Mouse (Mus musculus): Measurements from ENCODE around the gene Fgfrl1.
"Not testable (repeated sequence)": the region's sequence is repeated elsewhere in the genome, so short reads cannot be mapped to it uniquely, and the experiment has no call there.

Fgfrl1 gene

DNA sequence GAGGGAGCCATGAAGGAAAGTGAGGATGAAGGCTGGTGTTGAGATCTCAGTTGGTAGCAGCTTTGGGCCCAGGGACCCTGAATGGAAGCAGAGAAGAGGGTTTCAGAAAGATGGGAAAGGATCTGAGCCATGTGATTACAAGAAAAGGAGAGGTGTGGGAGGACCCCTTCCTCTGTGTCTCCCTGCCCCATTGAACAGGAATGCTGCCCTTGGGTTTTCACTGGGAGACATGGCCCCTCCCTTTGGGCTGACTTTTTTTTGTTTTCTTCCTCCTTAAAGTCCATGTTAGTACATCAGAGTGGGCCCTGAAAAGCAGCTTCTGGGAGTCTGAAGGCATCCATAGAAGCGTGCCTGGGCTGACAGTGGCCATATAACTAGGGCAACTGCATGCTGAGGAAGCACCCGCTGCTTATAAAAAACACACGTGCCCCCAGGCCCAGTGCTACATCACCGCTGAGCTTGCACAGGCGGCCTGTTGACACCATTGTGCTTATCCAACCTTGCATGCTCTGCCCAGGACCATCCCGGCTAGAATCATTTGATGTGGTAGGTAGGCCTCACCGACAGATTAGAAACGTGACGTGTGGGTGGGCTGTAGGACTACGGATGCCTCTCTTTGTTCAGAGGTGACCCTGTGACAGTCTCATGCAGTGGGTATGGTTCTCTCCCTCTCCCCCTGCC is 9.3 kb downstream of the Fgfrl1 start:
- DNase-seq, result no peak

DNA sequence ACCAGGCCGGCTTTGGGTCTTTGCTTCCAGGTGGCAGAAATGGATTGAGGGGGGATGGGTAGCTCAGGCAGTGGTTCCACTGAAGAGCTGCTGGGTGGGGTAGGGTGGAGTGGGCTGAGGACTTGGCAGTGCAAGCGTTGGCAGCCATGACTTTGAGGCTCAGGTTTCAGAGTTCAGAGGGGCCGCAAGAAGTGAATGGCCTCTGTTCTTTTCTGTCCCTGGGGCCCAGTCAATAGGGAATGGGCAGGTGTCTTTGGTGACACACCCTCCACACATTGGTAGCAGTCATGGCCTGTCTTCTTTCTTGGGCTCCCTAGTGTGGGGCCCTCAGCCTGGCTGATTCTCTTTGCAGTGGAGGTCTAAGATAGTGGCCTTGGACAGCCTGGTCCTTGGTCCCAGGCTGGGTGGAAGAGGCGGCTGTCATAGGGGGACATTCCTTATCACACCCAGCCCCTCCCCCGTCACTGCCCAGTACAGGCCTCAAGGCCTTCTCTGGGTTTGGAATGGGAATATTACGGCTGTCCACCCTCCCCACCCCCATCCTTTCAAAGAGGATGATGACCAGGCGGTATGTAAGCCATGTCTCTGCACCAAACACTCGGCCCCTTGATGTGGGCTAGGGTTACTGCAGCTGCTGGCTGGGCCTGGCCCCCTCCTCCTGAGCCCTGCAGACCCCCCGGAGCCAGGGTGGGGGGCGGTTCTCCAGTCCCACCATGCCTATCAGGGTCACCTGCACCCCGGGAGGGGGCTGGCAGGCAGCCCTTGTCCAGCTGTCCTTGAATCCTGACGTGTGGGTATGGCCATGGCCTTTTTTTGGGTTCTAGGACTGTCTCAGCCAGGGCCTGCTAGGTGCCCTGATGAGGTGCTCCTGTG is 11.8 kb downstream of the Fgfrl1 start:
- DNase-seq, result no peak

DNA sequence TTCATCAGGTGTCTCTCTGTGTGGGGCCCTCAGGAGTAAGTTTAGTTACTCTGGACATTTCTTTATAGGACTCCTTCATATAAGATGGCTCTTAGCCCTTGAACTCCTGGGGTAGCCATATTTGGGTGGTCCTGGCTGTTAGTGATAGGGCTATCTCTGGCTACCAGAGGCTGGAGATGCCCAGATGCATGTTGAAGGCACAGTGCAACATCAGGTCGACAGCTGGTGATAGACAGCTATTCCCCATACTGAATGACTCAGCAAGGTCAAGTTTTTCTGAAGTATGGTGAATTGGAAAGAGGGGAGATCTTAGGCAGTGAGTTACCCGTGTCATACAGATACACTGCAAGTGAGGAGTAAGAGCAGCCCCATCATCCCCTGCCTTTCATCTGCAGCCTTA is 15.6 kb downstream of the Fgfrl1 start:
- no peak for DNase-seq

DNA sequence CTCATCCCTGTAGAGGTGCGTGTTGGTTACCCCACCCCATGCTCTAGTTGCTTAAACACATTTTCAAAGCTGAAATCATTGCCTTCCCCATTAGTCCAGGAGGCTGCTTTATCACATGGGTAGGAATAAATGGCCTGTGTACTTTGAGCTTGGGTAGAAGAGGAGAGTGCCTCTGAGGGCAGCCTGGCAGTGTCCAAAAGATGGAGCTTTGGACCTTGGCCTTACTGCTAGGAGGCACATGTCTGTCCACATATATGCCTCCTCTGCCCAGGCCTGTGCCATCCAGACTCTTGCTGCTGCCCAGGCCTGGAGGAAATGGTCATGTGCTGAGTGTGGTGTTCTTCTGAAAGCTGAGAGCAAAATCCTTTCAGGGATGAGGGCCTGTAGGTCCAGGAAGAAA is 16.2 kb downstream of the Fgfrl1 start:
- DNase-seq, result no peak

DNA sequence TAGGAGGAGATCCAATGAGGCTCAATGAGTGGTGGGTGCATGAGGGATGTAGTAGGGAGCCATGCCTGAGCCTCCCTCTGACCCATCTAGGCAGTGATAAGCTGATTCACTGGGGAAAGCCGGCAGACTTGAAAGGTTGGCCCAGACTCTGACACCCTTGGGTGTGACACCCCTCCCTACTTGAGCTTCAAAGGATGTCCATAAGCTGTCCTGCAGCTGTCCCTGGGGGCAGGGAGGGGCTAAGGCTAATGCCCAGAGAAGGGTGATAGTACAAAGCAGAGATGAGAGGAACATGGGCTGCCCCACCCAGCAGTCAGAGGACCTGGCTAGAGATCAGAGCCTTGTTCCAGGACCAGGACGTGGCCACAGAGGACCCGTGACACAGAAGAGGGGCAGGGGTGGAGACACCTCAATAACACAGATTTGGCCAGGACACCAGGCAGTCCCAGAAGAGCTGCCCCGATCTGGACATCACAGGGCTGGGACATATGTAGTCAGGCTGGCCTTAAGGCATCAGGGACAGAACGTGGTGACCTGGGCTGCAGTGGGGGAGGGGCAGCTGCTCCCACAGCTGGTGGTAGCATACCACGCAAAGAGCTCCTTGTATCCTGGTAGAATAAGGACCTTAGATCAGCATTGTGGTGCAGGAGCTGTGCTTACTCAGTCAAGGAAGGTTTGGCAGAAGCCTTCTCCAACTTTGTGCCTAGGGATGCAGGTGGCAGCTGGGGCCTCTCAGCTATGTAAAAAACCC is 17.0 kb downstream of the Fgfrl1 start:
- DNase-seq, result no peak

DNA sequence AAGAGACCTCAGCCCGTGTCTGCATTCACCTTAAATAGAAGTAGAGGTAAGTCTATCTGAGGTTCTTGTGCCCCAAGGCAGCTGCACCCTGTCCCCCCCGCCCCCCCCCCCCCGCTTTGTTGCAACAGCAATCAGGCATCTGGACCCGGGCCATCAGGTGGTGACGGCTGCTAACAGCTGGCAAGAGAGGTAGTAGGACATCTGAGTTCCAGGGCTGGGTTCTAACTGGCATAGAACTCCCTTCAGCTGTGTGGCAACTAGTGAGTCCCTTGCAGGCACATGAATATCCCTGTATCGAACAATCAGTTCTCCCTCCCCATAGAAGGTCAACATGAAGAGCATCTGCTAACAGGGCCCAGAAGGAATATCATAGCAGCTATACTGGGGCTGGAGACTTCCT is 19.8 kb downstream of the Fgfrl1 start:
- DNase-seq, result no peak

DNA sequence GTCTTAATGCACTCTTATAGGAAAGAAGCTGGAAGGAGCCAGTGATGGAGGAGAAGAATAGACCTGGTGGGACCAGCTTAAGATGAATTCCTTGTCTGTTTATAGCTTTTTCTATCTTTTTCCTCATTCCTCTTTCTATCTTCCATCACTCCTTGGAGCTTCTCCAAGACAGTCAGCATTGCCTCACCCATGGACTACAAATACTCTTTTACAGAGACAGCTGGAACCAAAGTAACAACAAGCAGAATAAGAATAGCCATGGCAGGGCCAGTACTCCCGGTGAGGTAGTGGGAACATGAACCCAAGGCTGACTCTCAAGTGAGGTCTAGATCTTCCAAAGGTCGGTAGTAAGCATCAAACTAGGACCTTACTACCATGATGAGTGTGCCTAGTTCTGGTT is 20.9 kb downstream of the Fgfrl1 start:
- no peak for DNase-seq

DNA sequence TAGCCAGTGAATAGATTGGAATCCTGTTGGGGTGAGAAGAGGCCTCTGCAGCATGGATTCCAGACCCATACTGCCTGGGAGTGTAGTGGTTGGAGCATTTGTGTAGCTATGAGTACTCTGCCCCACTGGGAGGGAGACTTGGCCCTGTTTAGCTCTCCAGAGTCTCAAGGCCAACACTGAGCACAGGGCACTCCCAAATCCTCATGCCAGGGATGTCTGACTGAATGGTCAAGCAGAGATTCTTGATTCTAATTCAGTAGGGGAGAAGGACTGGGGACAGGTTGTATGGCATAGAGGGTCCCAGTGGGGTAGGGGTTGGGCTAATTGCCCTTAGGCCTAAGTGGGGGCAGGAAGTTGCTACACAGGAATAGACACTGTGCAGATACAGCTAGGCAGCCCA is 21.5 kb downstream of the Fgfrl1 start:
- DNase-seq, result no peak

DNA sequence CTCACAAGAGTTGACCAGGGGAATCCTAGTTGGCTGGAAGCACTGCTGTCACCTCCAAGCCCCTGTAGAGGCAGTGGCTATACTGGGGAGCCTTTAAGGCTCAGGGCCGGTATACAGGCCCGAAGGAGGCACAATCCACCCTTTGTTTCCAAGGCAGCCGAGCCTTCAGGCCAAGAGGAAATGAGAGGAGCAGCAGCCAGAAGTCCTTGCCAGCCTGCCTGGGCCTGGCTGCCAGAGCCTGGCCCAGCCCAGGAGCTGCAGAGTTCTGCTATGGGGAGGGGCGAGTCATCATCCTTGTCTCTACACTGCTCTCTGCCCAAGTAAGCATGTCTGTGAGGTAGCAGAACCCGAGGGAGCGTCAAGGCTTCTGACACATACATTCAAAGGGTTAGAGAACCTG is 22.0 kb downstream of the Fgfrl1 start:
- no peak for DNase-seq

DNA sequence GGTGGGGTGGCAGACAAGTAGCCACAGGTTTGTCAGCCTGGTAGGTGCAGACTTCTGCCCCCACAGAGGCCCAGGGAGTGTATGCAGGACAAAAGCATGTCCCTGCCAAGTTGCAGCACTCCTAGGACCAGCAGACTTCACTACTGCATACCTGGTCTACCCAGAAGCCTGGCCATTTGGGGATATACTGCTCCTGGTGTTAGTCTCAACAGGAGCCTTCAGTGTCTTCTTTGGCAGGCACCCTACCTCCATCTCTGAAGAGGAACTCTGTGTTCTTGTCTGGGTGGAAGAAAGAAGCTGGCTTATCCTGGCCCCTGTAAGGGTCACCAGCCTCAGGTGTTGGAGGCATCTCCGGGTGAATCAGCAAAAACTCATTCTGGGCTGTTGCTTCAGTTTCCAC is 23.8 kb downstream of the Fgfrl1 start:
- no peak for DNase-seq

DNA sequence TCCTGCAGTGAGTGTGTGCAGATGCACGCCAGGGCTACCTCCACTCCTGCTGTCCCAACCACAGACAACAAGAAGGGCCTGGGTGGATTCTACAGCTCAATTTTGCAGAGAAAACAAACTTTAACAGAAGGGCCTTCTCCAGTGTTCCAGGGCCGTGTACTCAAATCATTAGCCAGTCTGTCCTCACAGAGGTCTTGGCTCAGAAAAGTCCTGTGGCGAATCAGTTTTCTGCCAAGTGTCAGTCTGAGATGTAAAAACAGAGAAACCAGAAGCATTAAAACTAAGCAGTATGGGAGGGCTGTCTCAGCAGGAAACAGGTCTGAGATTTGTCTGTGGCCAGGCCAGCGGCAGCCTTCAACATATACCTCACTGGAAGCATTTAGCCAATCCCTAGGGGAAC is 25.9 kb downstream of the Fgfrl1 start:
- no peak for DNase-seq

DNA sequence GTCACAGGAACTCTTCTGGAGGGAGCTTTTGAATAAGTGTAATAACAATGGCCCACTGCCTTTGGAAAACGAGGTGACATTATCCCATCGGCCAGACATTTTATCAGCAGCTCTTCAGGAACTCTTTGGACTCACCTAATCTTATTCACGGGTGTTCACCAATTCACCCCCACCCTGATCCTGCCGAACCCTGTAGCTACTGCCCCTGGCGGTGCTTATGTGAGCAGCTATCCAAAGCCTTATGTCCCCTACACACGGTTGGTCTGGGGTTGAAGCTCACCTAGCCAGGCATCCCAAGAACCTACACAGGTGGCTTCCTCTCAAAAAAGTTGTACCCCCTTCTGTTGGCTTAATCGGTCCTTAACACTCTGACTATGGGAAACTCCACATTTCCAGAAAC is 27.6 kb downstream of the Fgfrl1 start:
- no peak for DNase-seq

DNA sequence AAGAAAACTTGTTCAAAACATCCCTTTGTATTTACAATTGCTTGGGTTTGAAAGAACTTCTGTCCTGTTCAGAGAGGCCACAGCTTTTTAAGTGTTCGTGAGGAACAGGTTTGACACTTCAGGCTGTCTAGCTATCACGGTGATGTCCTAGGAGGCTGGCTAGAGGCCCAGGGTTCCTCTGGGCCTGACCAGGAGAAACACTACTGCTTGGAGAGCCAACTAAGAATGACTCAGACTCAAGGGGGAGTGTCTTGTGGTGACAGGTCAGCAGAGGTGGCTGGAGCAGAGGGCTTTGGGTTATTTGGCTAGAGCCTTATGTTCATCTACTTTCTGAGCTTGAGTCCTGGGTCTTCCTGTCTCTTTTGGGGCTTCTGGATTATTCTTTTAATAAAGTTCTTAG is 31.8 kb downstream of the Fgfrl1 start:
- no peak for DNase-seq

DNA sequence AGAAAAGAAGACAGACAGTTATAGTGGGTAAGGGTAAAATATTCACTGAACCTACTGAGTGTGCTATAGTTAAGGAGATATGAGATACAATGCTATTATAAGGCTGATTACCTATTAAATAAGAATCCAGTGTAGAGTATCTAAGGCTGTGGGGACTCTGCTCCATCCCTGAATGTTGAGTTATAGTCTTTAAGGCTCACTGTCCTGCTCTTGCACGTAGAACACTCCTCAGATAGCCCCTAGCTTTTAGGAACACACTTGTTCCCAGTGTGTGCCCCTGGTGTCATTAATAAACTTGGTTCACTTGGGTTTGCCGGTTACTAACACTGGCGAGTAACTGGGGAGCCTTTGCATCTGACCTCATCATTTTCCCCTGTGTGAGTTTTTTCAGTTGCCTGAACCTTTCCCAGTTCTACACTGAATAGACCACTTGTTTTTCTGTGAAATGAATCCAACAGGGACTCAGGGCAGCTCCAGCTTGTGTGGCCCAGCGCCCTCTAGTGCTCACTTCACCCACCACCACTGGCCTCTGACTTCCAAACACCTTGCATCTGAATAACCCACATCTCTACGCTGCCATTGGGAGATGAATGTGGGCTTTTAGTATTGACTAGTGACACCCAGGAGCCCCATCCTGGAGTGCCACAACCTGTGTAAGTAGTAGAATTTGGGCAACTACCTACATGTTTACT is 34.5 kb downstream of the Fgfrl1 start:
- DNase-seq, result peak; percentile 56

DNA sequence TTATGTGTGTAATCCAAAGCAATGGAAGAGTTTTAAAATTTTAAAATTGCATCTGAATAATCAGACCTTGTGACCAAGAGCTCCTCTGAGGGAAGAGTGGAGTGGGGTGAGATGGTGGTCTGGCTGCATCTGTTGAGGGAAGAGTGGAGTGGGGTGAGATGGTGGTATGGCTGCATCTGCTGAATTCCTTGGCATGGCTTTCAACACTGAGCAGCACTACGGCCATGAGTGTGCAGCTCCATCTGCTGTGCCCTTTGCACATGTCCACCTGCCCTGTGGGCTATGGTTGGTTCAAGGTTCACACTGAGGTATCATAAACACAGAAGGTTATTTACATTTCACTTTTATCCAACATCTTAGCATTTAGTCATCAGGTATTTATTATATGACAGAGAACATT is 35.2 kb downstream of the Fgfrl1 start:
- DNase-seq, result no peak

DNA sequence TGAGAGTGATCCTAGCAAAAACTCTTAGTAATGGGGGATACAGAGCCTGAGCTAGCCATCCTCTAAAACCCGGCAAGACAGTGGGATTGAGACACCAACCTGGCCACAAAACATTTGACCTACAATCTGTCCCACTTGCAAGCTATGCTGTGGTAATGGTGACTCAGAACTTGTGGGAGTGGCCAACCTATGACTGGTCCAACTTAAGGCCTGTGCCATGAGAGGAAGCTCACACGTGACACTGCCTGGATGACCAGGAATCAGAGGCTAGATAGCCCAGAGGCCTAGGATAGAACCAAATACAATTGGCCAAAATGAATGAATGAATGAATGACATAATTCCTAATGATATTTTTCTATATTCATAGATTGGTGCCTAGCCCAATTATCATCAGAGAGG is 49.7 kb downstream of the Fgfrl1 start:
- no peak for DNase-seq

DNA sequence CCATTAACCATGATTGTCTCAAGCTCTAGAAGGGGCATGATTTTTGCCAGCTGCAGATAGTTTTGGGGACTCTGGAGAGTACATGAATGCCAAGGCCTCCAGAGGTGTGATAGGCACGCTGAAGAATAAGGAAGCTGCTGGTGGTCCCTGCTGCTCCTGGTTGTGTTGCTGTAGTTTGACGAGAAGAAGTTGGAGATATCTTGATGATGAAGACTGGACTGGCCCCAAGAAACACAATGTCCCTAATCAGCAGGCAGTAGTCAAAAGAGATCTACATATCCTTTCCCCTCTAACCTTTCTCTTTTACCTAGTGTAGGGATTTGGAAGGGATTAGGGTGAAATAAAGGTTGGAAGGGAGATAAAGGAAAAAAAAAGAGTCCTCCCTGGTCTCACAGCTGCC is 50.4 kb downstream of the Fgfrl1 start:
- no peak for DNase-seq

DNA sequence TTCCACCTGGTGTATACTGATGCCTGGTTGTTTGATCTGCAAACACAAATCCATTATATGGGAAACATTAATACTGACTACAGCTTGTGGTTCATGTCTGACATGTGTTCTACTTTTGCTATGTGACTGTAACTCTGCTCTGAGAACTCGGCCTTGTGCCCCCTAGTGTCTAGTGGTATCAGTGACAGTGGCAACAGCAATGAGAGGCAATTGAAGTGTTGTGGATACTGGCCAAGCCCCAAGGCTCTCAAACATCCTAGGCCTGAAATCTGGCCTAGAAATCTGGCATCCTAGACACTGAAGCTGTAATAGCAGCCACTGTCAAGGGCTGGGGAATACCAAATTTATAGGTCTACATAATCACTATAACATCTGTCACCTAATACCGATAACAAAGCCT is 51.7 kb downstream of the Fgfrl1 start:
- DNase-seq, result no peak

DNA sequence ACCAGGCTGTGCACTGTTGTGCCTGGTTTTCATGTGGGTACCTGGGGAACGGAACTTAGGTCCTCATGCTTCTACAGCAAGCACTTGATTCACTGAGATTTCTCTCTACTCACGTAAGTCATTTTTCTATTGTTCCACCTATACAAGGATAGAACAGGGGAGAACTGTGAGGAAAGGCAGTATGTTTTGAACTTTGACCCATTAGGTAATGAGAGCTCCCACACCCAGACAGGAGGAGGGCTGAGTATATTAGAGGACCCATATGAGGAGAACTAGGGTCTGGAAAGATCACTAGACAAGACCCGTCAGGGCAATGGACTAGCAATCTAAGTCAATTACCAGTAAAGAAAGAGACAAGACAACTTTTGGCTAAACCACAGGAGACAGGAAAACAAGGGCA is 52.4 kb downstream of the Fgfrl1 start:
- DNase-seq, result no peak

DNA sequence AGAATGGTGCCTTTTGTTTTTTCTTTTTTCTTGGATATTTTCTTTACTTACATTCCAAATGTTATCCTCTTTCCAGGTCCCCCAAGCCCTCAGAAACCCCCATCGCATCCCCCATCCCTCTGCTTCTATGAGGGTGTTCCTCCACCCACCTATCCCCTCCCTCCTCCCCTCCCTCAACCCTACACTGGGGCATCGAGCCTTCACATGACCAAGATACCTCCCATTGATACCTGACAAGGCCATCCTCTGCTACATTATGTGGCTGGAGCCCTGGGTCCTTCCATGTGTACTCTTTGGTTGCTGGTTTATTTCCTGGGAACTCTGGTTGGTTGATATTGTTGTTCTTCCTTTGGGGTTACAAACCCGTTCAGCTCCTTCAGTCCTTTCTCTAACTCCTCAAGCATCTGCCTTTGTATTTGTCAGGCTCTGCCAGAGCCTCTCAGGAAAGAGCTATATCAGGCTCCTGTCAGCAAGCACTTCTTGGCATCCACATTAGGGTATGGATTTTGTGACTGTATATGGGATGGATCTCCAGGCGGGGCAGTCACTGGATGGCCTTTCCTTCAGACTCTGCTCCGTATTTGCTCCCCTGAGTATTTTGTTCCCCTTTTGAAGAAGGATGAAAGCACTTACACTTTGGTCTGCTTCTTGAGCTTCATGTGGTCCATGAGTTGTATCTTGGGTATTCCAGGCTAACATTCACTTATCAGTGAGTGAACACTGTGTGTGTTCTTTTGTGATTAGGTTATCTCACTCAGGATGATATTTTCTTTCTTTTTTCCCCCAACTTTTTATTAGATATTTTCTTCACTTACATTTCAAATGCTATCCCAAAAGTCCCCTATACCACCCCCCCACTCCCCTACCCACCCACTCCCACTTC is 58.4 kb downstream of the Fgfrl1 start:
- DNase-seq, result no peak

DNA sequence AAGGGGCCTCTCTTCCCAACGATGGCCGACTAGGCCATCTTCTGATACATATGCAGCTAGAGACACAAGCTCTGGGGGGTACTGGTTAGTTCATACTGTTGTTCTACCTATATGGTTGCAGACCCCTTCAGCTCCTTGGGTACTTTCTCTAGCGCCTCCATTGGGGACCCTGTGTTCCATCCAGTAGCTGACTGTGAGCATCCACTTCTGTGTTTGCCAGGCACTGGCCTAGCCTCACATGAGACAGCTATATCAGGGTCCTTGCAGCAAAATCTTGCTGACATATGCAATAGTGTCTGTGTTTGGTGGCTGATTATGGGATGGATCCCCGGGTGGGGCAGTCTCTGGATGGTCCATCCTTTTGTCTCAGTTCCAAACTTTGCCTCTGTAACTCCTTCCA is 59.1 kb downstream of the Fgfrl1 start:
- DNase-seq, result not testable (repeated sequence)
